Mouse (Mus musculus): Measurements from ENCODE around the gene Sipa1l3. TPM values are rescaled to one million over a fixed set of nuclear protein-coding genes. Genes with fewer than 3 reads are reported as not detected.

The Sipa1l3 gene
- polyA plus RNA-seq, 1 experiment, result 63.3 TPM

- Histone ChIP-seq H3K4me1 (ENCODE audit: control insufficient read depth, insufficient read depth, low read length) (no peaks in the 10 kb centered on the region), H3K27ac (ENCODE audit: insufficient read depth, low read length) (no peak overlapping the region), H3K4me3 (replicated peaks; ENCODE audit: insufficient read depth, low read depth, low read length) (no peak overlapping the region), H3K27me3 (ENCODE audit: control insufficient read depth, insufficient read depth, low read length) (no peaks in the 10 kb centered on the region)
- 72% methylated on average over 3 of the region's 3 CpGs for WGBS
- TF ChIP-seq POLR2A (IDR thresholded peaks at IDR 0.05; ENCODE audit: borderline replicate concordance, insufficient read depth, low read length) (no peak), CTCF (IDR thresholded peaks at IDR 0.05; ENCODE audit: borderline replicate concordance, insufficient read depth, low read depth, low read length) (no peak)
- no peak for DNase-seq
Observed at GRCm38 (mm10) chr7:29550691-29551090, 32.2 kb upstream of the Sipa1l3 start.

- Histone ChIP-seq H3K4me1 (ENCODE audit: control insufficient read depth, insufficient read depth, low read length) (no peaks in the 10 kb centered on the region), H3K27ac (ENCODE audit: insufficient read depth, low read length) (no peak overlapping the region), H3K27me3 (ENCODE audit: control insufficient read depth, insufficient read depth, low read length) (no peaks in the 10 kb centered on the region), H3K4me3 (replicated peaks; ENCODE audit: insufficient read depth, low read depth, low read length) (no peak overlapping the region)
- 81% methylated on average over 4 of the region's 4 CpGs for WGBS
- TF ChIP-seq CTCF (IDR thresholded peaks at IDR 0.05; ENCODE audit: borderline replicate concordance, insufficient read depth, low read depth, low read length) (no peak), POLR2A (IDR thresholded peaks at IDR 0.05; ENCODE audit: borderline replicate concordance, insufficient read depth, low read length) (no peak)
- DNase-seq, result no peak
Observed at GRCm38 (mm10) chr7:29541608-29542007, 23.2 kb upstream of the Sipa1l3 start.

- Histone ChIP-seq H3K27me3 (ENCODE audit: control insufficient read depth, insufficient read depth, low read length) (no peaks in the 10 kb centered on the region), H3K27ac (ENCODE audit: insufficient read depth, low read length) (no peak overlapping the region), H3K4me3 (replicated peaks; ENCODE audit: insufficient read depth, low read depth, low read length) (no peak overlapping the region), H3K4me1 (ENCODE audit: control insufficient read depth, insufficient read depth, low read length) (no peaks in the 10 kb centered on the region)
- 88% methylated on average over 5 of the region's 5 CpGs for WGBS
- no peak for TF ChIP-seq CTCF (IDR thresholded peaks at IDR 0.05; ENCODE audit: borderline replicate concordance, insufficient read depth, low read depth, low read length)
- no peak for TF ChIP-seq POLR2A (IDR thresholded peaks at IDR 0.05; ENCODE audit: borderline replicate concordance, insufficient read depth, low read length)
- no peak for DNase-seq
Observed at GRCm38 (mm10) chr7:29541186-29541585, 22.7 kb upstream of the Sipa1l3 start.

DNA sequence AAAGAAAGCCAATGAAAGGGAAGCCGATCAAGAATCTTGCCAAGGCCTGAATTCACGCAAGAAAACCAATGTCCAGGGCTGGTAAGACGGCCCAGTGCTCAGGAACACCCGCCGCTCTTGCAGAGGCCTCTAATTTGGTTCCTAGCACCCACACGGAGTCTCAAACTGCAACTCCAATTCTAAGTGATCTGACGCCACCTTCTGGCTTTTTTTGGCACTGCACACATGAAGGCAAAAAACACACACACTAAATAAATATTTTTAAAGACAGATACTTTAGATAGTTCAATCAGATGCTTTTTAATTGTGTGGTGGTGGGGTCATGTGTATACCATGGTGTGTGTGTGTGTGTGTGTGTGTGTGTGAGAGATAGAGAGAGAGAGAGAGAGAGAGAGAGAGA lies 22.2 kb upstream of the Sipa1l3 start:
- WGBS, result 91% methylated on average over 7 of the region's 7 CpGs
- TF ChIP-seq POLR2A (IDR thresholded peaks at IDR 0.05; ENCODE audit: borderline replicate concordance, insufficient read depth, low read length), result no peak
- no peak for TF ChIP-seq CTCF (IDR thresholded peaks at IDR 0.05; ENCODE audit: borderline replicate concordance, insufficient read depth, low read depth, low read length)
- no peak for DNase-seq
- H3K27me3 ChIP-seq (ENCODE audit: control insufficient read depth, insufficient read depth, low read length), result no peaks in the 10 kb centered on the region
- no peak overlapping the region for H3K4me3 ChIP-seq (replicated peaks; ENCODE audit: insufficient read depth, low read depth, low read length)
- no peak overlapping the region for H3K27ac ChIP-seq (ENCODE audit: insufficient read depth, low read length)
- no peaks in the 10 kb centered on the region for H3K4me1 ChIP-seq (ENCODE audit: control insufficient read depth, insufficient read depth, low read length)

DNA sequence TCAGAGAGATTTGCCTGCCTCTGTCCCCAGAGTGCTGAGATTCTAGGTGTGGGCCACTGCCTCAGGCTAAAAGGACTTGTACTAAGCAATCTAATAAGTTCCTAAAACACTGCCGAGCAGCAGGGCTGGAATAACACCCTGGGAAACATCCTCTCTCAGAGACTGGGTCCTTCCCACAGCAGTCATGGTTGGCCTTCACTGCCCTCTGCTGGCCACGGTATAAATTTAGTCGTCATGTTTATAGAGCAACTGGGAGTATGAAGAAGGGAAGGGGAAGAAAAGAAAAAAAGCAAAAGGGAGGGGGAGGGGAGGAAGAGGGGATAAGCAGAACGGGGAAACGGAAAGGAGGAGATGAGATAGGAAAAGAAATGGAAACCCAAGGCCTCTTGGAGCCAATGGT lies 5.3 kb upstream of the Sipa1l3 start:
- Histone ChIP-seq H3K27me3 (ENCODE audit: control insufficient read depth, insufficient read depth, low read length) (no peaks in the 10 kb centered on the region), H3K4me3 (replicated peaks; ENCODE audit: insufficient read depth, low read depth, low read length) (no peak overlapping the region), H3K27ac (ENCODE audit: insufficient read depth, low read length) (no peak overlapping the region), H3K4me1 (ENCODE audit: control insufficient read depth, insufficient read depth, low read length) (no peaks in the 10 kb centered on the region)
- TF ChIP-seq CTCF (IDR thresholded peaks at IDR 0.05; ENCODE audit: borderline replicate concordance, insufficient read depth, low read depth, low read length) (peak; percentile 92), POLR2A (IDR thresholded peaks at IDR 0.05; ENCODE audit: borderline replicate concordance, insufficient read depth, low read length) (no peak)
- DNase-seq, result peak; percentile 78 to 83
- WGBS, result 3% methylated on average over 5 of the region's 5 CpGs

- Histone ChIP-seq H3K27ac (ENCODE audit: insufficient read depth, low read length) (no peak overlapping the region), H3K4me3 (replicated peaks; ENCODE audit: insufficient read depth, low read depth, low read length) (no peak overlapping the region), H3K27me3 (ENCODE audit: control insufficient read depth, insufficient read depth, low read length) (no peaks in the 10 kb centered on the region), H3K4me1 (ENCODE audit: control insufficient read depth, insufficient read depth, low read length) (no peaks in the 10 kb centered on the region; the same call in 1 of the 2 replicates)
- peak; percentile 83 to 88 for DNase-seq
- TF ChIP-seq POLR2A (IDR thresholded peaks at IDR 0.05; ENCODE audit: borderline replicate concordance, insufficient read depth, low read length), result no peak
- TF ChIP-seq CTCF (IDR thresholded peaks at IDR 0.05; ENCODE audit: borderline replicate concordance, insufficient read depth, low read depth, low read length), result peak; percentile 99
- 56% methylated on average over 5 of the region's 5 CpGs for WGBS
Observed at GRCm38 (mm10) chr7:29521841-29522575, 3.6 kb upstream of the Sipa1l3 start.

- 70% methylated on average over 5 of the region's 5 CpGs for WGBS
- no peak for DNase-seq
- no peak overlapping the region for H3K4me3 ChIP-seq (replicated peaks; ENCODE audit: insufficient read depth, low read depth, low read length)
- H3K27ac ChIP-seq (ENCODE audit: insufficient read depth, low read length), result no peak overlapping the region
- H3K4me1 ChIP-seq (ENCODE audit: control insufficient read depth, insufficient read depth, low read length), result peaks cover 3% of the 10 kb centered on the region; the same call in 1 of the 2 replicates
- H3K27me3 ChIP-seq (ENCODE audit: control insufficient read depth, insufficient read depth, low read length), result no peaks in the 10 kb centered on the region
- TF ChIP-seq POLR2A (IDR thresholded peaks at IDR 0.05; ENCODE audit: borderline replicate concordance, insufficient read depth, low read length), result no peak
- TF ChIP-seq CTCF (IDR thresholded peaks at IDR 0.05; ENCODE audit: borderline replicate concordance, insufficient read depth, low read depth, low read length), result no peak
Observed at GRCm38 (mm10) chr7:29521365-29521764, 2.9 kb upstream of the Sipa1l3 start.

DNA sequence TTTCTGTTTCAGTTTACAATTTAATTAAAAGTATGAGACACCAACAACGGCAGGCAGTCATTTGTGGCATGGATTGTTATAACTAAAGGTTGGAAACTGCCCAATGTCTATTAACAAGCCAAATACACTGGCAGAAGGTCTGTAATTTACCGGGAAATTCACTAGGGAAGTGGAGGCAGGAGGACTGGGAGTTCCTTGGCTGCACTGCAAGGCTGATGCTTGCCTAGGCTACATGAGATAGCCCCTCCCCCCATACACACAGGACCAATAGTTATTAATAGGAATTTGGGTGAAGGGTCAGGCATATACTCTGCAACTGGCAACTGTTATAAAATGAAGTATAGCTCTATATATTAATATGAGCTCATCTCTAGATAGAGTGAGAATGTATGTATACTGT lies 2.4 kb upstream of the Sipa1l3 start:
- peaks cover 3% of the 10 kb centered on the region; the same call in 1 of the 2 replicates for H3K4me1 ChIP-seq (ENCODE audit: control insufficient read depth, insufficient read depth, low read length)
- H3K27me3 ChIP-seq (ENCODE audit: control insufficient read depth, insufficient read depth, low read length), result no peaks in the 10 kb centered on the region
- TF ChIP-seq POLR2A (IDR thresholded peaks at IDR 0.05; ENCODE audit: borderline replicate concordance, insufficient read depth, low read length), result no peak
- no peak for TF ChIP-seq CTCF (IDR thresholded peaks at IDR 0.05; ENCODE audit: borderline replicate concordance, insufficient read depth, low read depth, low read length)
- no peak overlapping the region for H3K27ac ChIP-seq (ENCODE audit: insufficient read depth, low read length)
- no peak overlapping the region for H3K4me3 ChIP-seq (replicated peaks; ENCODE audit: insufficient read depth, low read depth, low read length)
- 48% methylated on average over 2 of the region's 2 CpGs for WGBS
- no peak for DNase-seq
